Mouse (Mus musculus) kidney, adult 2 months (tissue): ENCODE data around the gene Dbndd1. TPM values are rescaled to one million over a fixed set of nuclear protein-coding genes. Genes with fewer than 3 reads are reported as not detected.

Experiments
- DNase-seq: peaks from one replicate; pipeline ENCODE4 v3.0.0; 2021
- H3K27ac ChIP-seq: fragments of 200-500 bp; 2 replicates; pipeline ENCODE4 v1.5.1; 2012; ENCODE audit warnings: low read depth, low read length, control low read depth, inconsistent platforms; ENCODE audit not compliant: insufficient read depth
- H3K27me3 ChIP-seq: fragments of 200-500 bp; replicated peaks from 2 replicates; pipeline ENCODE4 v1.6.1; 2012; ENCODE audit warnings: mild to moderate bottlenecking, moderate library complexity, low read length, inconsistent platforms; ENCODE audit not compliant: control insufficient read depth, insufficient read depth
- H3K36me3 ChIP-seq: fragments of 200-500 bp; 2 replicates; pipeline ENCODE4 v1.6.1; 2012; ENCODE audit warnings: mild to moderate bottlenecking, moderate library complexity, low read length, inconsistent platforms; ENCODE audit not compliant: control insufficient read depth, insufficient read depth
- H3K4me1 ChIP-seq: fragments of 200-500 bp; 2 replicates; pipeline ENCODE4 v1.6.1; 2011; ENCODE audit warnings: low read length; ENCODE audit not compliant: control insufficient read depth, insufficient read depth
- H3K4me3 ChIP-seq: fragments of 200-500 bp; 2 replicates; pipeline ENCODE4 v1.5.1; 2011; ENCODE audit warnings: mild to moderate bottlenecking, low read depth, low read length, control low read depth; ENCODE audit not compliant: insufficient read depth
- CTCF ChIP-seq: fragments of 200-500 bp; conservative IDR thresholded peaks from 2 replicates; pipeline ENCODE4 v1.5.1; 2011; ENCODE audit warnings: low read depth, mild to moderate bottlenecking, control low read depth, low read length, moderate library complexity, mixed read lengths; ENCODE audit not compliant: insufficient read depth, insufficient read length
- POLR2A ChIP-seq: fragments of 200-500 bp; IDR thresholded peaks from one replicate; pipeline ENCODE4 v1.6.1; 2011; ENCODE audit warnings: low read depth, low read length, control low read depth
- WGBS: fragments of 180-500 bp; shearing (Covaris S2); methylation state at CpG from one replicate; pipeline ENCODE4 v1.1.7; 2018; 5-methylcytosine and 5-hydroxymethylcytosine counted together
- polyA plus RNA-seq: library from polyadenylated mRNA; depleted of rRNA; stranded (reverse); fragments of >200 nt; gene quantifications from 2 replicates; pipeline ENCODE4 v1.2.3, GENCODE M21; 2012

Dbndd1 gene
- polyA plus RNA-seq, 1 experiment = 0.19 TPM

DNA sequence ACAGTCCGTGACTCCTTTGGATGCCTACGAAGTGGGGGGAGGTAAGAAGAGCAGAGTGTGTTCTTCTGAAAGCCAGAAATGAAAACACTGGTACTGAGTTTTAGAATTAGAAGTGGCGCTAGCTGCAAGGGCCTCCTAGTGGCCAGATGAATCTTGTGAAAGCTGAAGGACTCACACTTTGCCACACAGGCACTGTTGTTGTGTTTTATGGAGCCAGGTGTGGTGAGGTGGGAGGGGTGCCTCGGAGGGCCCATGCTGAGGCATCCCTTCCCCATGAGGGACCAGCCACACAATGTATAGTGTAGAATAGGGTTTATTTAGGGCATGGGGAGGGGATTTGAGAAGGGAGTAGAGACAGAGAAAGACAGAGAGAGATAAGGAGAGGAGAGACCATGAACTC lies 17.6 kb downstream of the Dbndd1 start:
- peaks cover 9% of the 10 kb centered on the region for H3K36me3 ChIP-seq
- H3K27ac ChIP-seq = no peak overlapping the region
- TF ChIP-seq POLR2A (no peak), CTCF (no peak)
- no peak overlapping the region for H3K4me3 ChIP-seq
- WGBS = 92% methylated on average over 4 of the region's 4 CpGs
- no peak for DNase-seq
- H3K4me1 ChIP-seq = no peaks in the 10 kb centered on the region
- H3K27me3 ChIP-seq = no peaks in the 10 kb centered on the region

DNA sequence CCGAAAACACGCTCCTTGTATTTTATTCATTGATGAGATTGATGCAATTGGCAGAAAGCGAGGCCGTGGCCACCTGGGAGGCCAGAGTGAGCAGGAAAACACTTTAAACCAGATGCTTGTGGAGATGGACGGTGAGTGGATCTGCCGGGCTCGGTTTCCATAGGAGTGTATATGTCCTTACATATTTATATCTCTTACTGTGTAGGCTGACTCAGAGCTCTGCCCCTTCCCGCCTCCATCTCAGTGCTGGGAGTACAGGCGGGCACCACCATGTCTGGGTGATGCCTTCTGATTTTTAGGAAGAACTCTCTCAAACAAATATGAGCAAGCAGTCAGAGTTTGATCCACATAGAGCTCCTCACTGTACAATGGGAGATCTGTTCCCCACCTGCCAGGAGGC lies 22.4 kb downstream of the Dbndd1 start:
- Histone ChIP-seq H3K27ac (no peak overlapping the region), H3K36me3 (peaks cover 11% of the 10 kb centered on the region), H3K4me1 (no peaks in the 10 kb centered on the region), H3K27me3 (no peaks in the 10 kb centered on the region), H3K4me3 (no peak overlapping the region)
- 96% methylated on average over 9 of the region's 9 CpGs for WGBS
- TF ChIP-seq CTCF (no peak), POLR2A (no peak)
- DNase-seq = no peak

DNA sequence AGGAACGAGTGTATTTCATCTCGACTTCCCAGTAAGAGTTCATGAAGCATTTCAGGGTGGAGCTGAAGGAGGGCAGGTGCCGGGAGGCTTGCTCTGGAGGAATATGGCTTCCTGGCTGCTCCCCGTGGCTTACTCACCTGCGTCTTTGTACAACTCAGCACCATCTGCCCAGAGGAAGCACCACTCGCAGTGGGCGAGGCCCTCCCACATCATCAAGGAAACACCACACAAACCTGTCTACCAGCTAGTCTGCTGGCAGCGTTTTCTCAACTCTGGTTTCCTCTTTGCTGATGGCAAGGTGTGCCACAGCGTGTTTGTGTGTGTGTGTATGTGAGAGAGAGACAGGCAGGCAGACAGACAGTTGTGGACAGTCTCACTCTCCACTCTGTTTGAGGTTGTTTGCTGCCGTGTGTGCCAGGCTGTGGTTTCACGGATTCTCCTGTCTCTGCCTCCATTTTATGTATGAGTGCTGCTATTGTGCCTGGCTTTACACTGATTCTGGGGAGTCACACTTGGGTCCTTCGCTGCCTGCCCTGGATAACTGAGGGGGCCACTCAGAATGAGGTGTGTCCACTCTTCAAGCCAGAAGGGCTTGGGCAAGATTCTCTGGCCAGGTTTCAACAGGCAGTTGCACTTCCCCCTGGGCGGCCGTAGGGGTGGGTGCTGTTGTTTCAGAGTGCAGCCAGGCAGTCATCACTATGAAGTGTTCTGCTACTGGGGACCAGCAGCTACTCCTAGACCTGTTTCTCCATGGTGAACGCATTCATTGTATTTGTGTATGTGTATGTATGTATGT lies 23.8 kb downstream of the Dbndd1 start:
- 90% methylated on average over 15 of the region's 15 CpGs for WGBS
- Histone ChIP-seq H3K4me1 (no peaks in the 10 kb centered on the region), H3K27ac (no peak overlapping the region), H3K27me3 (no peaks in the 10 kb centered on the region), H3K4me3 (no peak overlapping the region), H3K36me3 (peaks cover 11% of the 10 kb centered on the region)
- DNase-seq = no peak
- no peak for TF ChIP-seq POLR2A
- TF ChIP-seq CTCF = no peak

DNA sequence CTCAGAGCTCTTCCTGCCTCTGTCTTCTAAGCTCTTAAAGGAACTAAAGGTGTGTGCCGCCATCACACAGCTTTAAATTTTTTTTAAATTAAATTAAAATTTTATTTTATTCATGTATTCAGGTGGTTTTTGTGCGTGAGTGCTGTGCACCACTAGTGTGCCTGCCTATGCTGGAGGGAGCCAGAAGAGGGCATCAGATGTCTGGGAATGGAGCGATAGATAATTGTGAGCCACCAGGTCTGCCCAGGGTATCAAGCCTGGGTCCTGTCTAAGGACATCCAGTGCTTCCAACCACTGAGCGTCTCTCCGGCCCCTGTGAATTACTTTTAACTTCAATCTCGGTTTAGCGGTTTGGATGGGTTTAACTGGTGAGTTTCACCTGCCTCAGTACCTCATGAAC lies 32.6 kb downstream of the Dbndd1 start:
- peaks cover 4% of the 10 kb centered on the region; the same call in 1 of the 2 replicates for H3K36me3 ChIP-seq
- no peaks in the 10 kb centered on the region for H3K27me3 ChIP-seq
- peaks cover 7% of the 10 kb centered on the region for H3K4me1 ChIP-seq
- DNase-seq = no peak
- H3K27ac ChIP-seq = no peak overlapping the region
- WGBS = 88% methylated on average over 7 of the region's 7 CpGs
- H3K4me3 ChIP-seq = no peak overlapping the region
- TF ChIP-seq CTCF = peak; percentile 41
- no peak for TF ChIP-seq POLR2A

DNA sequence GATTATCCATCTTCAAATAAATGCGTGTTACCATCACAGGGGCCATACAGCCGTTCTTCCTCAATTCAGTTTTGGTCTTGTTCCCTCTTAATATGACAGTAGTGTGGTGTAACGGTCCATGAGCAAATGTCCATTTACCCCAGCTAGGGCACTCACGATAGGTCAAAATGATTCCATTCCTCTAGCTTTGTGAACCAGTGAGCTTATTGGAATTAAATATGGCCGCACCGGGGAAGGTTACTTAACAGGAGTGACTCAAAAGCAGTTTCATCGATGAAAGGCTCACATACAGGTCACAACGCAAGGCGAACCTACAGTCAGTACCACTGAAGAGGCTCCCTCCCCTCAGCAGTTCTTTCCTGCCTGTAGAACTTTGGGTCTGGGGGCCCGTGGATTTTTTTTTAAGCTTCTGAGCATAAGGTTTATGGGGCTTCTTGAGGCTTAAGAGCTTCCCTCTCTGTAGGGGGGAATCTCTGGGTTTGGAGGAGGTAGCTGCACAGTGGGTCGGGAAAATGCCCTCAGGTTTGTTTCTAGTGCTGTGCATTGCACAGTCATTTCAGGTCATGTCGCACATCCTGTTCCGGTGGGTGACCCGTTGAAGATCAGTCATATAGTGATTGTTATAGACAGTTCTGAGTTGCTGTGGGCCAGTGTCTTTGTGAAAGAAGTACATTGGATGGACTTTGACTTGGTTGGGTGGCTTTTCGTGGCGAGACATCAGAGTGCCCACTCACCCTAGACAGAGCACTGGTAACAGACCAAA lies 36.6 kb downstream of the Dbndd1 start:
- WGBS = 23% methylated on average over 16 of the region's 16 CpGs
- H3K4me1 ChIP-seq = peaks cover 16% of the 10 kb centered on the region
- H3K4me3 ChIP-seq = peak overlapping the region; percentile 85
- H3K27ac ChIP-seq = peak overlapping the region; percentile 89; the same call in 1 of the 2 replicates
- H3K36me3 ChIP-seq = no peaks in the 10 kb centered on the region
- TF ChIP-seq POLR2A (no peak), CTCF (no peak)
- H3K27me3 ChIP-seq = no peaks in the 10 kb centered on the region
- DNase-seq = peak; percentile 13

DNA sequence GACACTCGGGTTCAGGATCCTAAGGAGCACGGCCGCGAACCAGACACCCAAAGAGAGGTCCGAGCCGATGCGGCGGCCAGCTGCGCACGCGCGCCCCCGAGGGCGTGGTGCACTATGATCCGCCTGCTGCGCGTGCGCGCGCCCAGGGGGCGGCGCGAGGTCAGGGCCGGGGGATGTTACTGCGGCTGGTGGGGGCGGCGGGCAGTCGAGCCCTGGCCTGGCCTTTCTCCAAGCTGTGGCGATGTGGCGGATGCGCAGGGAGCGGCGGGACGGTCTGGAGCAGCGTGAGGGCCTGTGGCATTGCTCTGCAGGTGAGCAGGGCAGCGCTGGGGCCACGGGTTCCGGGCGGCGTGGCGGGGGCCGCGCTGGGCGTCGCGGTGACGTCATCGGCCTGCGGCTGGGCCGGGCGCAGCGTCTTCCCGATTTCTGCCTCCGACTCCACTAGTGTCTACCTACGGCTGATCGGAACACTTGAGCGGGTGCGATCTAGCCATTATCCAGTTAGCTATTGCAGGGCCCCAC lies 37.5 kb downstream of the Dbndd1 start, which contains the start of gene Afg3l1:
Afg3l1 (plus strand) TSS at position 167 of the 522 bp plus-strand sequence.
- H3K4me1 ChIP-seq = peaks cover 16% of the 10 kb centered on the region
- H3K27me3 ChIP-seq = no peaks in the 10 kb centered on the region
- DNase-seq = peak; percentile 97
- WGBS = under 1% methylated on average over 53 of the region's 58 CpGs
- peak within 1 kb of the TSS; percentile 89 for H3K27ac ChIP-seq
- H3K4me3 ChIP-seq = peak within 1 kb of the TSS; percentile 85
- no peaks in the 10 kb centered on the region for H3K36me3 ChIP-seq
- TF ChIP-seq POLR2A (peak; percentile 29), CTCF (no peak)
